Mouse (Mus musculus): Measurements from ENCODE around the gene Ppp4r4.

DNA sequence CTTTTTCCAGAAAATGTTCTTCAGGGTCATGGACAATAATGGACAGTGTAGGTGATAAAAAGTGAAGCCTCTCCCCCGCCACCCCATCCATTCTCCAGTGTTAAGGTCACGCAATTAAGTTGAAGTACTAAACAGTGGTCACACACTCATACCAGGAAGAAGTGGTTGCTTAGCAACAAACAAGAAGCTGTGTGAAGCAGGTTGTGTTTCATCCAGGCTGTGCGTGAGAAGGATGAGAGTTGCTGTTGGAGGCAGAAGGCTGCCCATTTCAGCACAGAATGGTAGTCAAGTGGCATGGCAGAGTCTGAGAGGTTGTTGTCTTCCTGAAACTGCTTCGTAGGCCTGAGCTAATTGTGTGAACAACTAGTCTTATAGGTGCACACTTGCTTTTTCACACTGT, 23.7 kb upstream of the Ppp4r4 start:
- no peak for TF ChIP-seq CTCF (conservative IDR thresholded peaks at IDR 0.05; ENCODE audit: insufficient read depth, insufficient read length, low read depth, low read length)
- TF ChIP-seq POLR2A (IDR thresholded peaks at IDR 0.05; ENCODE audit: low read depth, low read length), result no peak
